Mouse (Mus musculus): ENCODE measurements at regions not wholly inside any gene's neighbourhood (a gene's known extent, or its start where the extent isn't known, plus 50 kb on each side); places are given as distances from the start of the nearest gene placed in this dataset.

DNA sequence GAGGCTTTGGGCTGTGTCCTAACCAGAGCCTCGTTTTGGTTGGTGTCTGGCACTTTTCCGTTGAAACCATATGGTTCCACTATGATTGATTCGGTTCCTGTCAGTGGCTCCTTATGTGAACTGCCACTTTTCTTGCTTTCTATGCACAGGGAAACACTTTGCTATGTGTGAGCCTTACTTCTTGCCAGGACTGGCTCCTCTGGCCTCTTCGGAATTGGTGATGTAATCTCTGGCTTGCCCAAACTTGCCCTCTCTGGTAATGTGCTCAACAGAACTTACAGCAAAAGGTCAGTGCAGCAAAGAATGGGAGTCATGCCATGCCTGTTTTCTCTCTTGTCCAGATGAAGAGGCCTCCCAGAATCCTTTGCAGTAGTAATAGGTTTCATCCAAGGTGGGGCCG, 91.3 kb upstream of the Ppp2r3a start:
- Histone ChIP-seq H3K27ac (replicated peaks) (no peak overlapping the region), H3K4me1 (no peaks in the 10 kb centered on the region), H3K4me3 (replicated peaks) (no peak overlapping the region), H3K9ac (replicated peaks) (no peak overlapping the region), H3K27me3 (replicated peaks) (no peaks in the 10 kb centered on the region), H3K9me3 (replicated peaks) (no peaks in the 10 kb centered on the region), H3K36me3 (no peaks in the 10 kb centered on the region), H3K4me2 (no peak overlapping the region)
- WGBS: 88% methylated on average over 5 of the region's 5 CpGs
- no peak for ATAC-seq (ENCODE audit: low FRiP score)

DNA sequence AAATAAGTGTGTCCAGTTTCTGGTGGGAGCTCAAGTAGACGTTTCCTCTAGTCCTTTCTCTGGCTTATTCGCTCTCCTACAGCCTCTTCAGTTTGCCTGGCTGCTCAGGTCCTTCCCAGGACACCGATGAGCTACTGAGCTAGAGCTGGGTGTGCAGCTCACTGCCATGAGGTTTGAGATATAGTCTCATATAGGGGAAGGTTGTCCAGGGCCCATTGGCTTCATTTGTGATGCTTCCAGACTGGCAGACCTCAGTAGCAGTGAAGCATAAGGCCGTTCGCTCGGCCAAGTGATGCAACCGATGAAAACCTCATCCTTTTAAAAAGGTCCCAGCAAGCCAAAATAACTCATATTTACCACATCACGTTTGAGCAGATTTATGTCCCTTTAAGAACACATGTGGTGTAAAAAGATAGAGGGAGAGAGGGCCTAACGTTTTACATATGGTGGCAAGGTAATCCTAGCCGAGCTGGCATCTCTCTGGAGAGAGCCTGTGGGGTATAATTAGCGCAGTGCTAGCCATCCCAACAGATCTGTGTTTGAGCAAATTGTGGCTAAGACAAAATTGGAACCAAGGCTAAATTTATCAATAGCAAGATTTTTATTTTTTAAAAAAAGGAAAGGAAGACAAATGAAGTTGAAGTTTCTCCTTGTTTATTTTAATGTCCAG, 89.3 kb upstream of the Ppp2r3a start:
- H3K36me3 ChIP-seq: no peaks in the 10 kb centered on the region
- no peaks in the 10 kb centered on the region for H3K9me3 ChIP-seq (replicated peaks)
- no peak for ATAC-seq (ENCODE audit: low FRiP score)
- WGBS: 66% methylated on average over 11 of the region's 11 CpGs
- H3K9ac ChIP-seq (replicated peaks): no peak overlapping the region
- no peak overlapping the region for H3K27ac ChIP-seq (replicated peaks)
- H3K4me1 ChIP-seq: no peaks in the 10 kb centered on the region
- no peaks in the 10 kb centered on the region for H3K27me3 ChIP-seq (replicated peaks)
- no peak overlapping the region for H3K4me2 ChIP-seq
- no peak overlapping the region for H3K4me3 ChIP-seq (replicated peaks)

DNA sequence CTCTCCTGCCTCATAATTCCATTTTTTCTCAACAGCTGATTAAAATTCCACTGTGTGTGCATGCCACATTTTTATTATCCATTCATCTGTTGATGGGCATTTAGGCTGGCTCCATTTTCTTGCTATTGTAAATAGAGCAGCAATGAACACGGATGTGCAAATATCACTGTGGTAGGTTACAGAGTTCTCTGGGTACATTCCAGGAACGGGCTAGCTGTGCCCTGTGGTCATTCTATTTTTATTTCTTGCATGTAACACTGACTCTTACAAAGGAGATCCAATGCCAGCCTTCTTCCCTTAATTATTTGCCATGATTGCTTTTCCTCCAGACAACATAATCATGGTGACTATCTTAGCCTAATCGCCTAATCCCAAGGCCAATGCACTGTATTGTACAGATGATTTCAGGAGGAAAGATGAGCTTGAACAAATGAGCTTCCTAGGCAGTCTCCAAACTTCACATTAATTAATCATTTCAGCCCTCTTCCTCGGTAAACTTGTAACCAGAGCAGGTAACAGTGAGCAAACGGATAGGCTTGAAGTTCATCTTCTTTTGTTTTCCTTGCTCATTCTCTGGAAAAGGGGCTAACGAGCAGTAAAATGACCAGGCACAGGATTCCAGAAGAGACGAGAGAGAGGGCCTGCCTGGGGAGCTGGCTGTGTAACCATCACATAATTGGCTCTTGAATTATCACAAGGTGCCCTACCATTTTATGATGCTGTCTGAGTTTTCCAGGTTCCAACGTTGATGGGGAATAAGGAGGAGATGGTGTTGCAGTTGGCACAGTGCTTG, 77.6 kb upstream of the Ppp2r3a start:
- Histone ChIP-seq H3K4me3 (replicated peaks) (no peak overlapping the region), H3K27me3 (replicated peaks) (no peaks in the 10 kb centered on the region), H3K36me3 (no peaks in the 10 kb centered on the region), H3K27ac (replicated peaks) (no peak overlapping the region), H3K9ac (replicated peaks) (no peak overlapping the region), H3K9me3 (replicated peaks) (no peaks in the 10 kb centered on the region), H3K4me2 (no peak overlapping the region), H3K4me1 (peaks cover 2% of the 10 kb centered on the region; the same call in 1 of the 2 replicates)
- ATAC-seq (ENCODE audit: low FRiP score): no peak
- WGBS: 53% methylated on average over 8 of the region's 8 CpGs

DNA sequence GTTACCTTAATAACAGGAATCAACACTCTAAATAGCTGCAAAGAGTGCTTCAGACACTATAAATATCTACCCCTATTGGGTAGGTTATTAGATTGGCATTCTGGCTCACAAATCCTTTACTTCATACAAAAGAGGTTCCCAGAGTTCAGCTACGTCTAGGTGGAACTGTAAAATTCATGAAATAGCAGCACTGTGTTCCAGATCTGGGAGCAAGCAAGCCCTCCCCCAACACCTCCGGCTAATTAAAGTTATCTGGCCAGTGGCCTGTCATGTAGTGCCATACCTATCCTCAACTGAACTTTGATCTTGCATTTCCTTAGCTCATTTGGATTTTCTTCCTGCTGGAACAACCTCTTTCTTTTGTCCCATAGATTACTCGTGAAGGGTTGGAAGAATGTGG, 75.4 kb upstream of the Ppp2r3a start:
- 70% methylated on average over 3 of the region's 3 CpGs for WGBS
- peaks cover 2% of the 10 kb centered on the region; the same call in 1 of the 2 replicates for H3K4me1 ChIP-seq
- ATAC-seq (ENCODE audit: low FRiP score): no peak

DNA sequence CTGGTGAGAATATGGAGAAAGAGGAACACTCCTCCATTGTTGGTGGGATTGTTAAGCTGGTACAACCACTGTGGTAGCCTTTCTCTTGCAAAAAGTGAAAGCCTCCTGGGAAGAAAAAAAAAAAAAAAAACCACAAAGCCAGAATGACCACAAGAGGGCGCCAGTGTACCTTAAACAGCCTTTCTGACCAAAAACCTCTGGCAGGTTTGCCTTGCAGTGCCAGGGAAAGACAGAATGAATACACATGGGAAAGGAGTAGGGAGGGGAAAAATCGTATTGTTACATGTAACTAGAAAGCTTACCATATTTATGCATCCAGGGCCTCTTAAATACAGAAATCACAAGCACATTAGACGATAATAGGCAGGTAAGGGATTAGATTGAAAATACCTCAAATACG, 62.4 kb upstream of the Ppp2r3a start:
- Histone ChIP-seq H3K9me3 (replicated peaks) (no peaks in the 10 kb centered on the region), H3K4me2 (no peak overlapping the region), H3K27ac (replicated peaks) (no peak overlapping the region), H3K4me3 (replicated peaks) (no peak overlapping the region), H3K27me3 (replicated peaks) (no peaks in the 10 kb centered on the region), H3K36me3 (no peaks in the 10 kb centered on the region), H3K9ac (replicated peaks) (no peak overlapping the region), H3K4me1 (no peaks in the 10 kb centered on the region)
- ATAC-seq (ENCODE audit: low FRiP score): no peak
- 27% methylated on average over 4 of the region's 4 CpGs for WGBS

More for the DNA sequence above, 75.4 kb upstream of the Ppp2r3a start:
- no peak overlapping the region for H3K4me2 ChIP-seq
- no peak overlapping the region for H3K4me3 ChIP-seq (replicated peaks)
- H3K9me3 ChIP-seq (replicated peaks): no peaks in the 10 kb centered on the region
- no peak overlapping the region for H3K9ac ChIP-seq (replicated peaks)
- no peak overlapping the region for H3K27ac ChIP-seq (replicated peaks)
- no peaks in the 10 kb centered on the region for H3K36me3 ChIP-seq
- H3K27me3 ChIP-seq (replicated peaks): no peaks in the 10 kb centered on the region

DNA sequence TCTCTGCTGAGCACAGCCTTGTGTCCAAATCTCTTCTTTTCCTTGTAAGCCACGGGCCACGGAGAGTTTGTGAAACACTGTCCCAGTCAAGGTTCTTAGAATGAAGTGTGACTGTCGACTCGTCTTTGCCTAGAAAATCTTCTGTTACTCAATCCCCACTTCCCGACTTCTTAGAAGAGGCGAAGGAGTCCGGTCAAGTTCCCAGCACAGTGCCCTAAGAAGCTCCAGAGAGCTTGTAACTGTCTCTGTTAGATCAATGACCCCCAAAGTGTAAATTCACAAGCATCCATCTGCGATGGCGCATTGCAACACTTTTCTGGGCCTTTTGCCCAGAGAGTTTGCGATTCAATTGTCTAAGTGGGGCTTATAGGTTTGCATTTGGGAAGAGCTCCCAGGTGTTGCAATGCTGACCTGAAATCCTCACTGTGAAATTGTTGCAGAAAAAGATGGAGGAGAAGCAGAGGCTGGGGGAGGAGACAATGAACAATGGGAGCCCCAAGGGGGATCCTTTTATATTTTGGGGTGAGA, 54.9 kb upstream of the Ppp2r3a start:
- no peaks in the 10 kb centered on the region for H3K27me3 ChIP-seq (replicated peaks)
- H3K36me3 ChIP-seq: no peaks in the 10 kb centered on the region
- 91% methylated on average over 10 of the region's 10 CpGs for WGBS
- H3K9me3 ChIP-seq (replicated peaks): no peaks in the 10 kb centered on the region
- no peak overlapping the region for H3K4me2 ChIP-seq
- no peak overlapping the region for H3K9ac ChIP-seq (replicated peaks)
- H3K4me1 ChIP-seq: no peaks in the 10 kb centered on the region
- H3K4me3 ChIP-seq (replicated peaks): no peak overlapping the region
- ATAC-seq (ENCODE audit: low FRiP score): no peak
- H3K27ac ChIP-seq (replicated peaks): no peak overlapping the region

DNA sequence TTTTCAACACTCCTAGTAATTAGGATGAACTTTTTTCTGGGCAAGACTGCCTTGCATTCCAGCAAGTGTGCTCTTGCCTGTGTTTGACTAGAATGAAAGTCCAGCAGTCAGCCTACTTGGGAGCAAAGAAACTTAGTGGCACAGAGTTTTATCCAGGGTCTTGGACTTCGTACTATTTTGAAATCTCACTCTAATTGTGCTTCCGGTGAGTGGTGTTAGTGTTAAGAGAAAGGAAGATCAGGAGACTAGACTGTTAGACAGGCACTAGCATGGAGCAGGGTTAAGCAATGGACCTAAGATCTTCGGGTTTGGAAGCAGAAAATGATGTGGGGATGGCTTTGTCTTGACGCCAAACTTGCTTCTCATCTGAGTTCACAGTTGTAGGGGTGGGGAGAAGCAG, 54.1 kb upstream of the Ppp2r3a start:
- Histone ChIP-seq H3K27me3 (replicated peaks) (no peaks in the 10 kb centered on the region), H3K9me3 (replicated peaks) (no peaks in the 10 kb centered on the region), H3K27ac (replicated peaks) (no peak overlapping the region), H3K4me3 (replicated peaks) (no peak overlapping the region), H3K36me3 (no peaks in the 10 kb centered on the region), H3K9ac (replicated peaks) (no peak overlapping the region), H3K4me1 (no peaks in the 10 kb centered on the region), H3K4me2 (no peak overlapping the region)
- no peak for ATAC-seq (ENCODE audit: low FRiP score)
- WGBS: 84% methylated on average over 4 of the region's 4 CpGs

Measured in neural tube, embryonic 15.5 days (tissue).